Mouse (Mus musculus): ENCODE data around the gene Hist1h3d. TPM values are rescaled to one million over a fixed set of nuclear protein-coding genes. Genes with fewer than 3 reads are reported as not detected.
"Not testable (repeated sequence)": the region's sequence is repeated elsewhere in the genome, so short reads cannot be mapped to it uniquely, and the experiment has no call there.

Gene Hist1h3d
- polyA plus RNA-seq, 1 experiment from 2014 or later, result 4.6 TPM

DNA sequence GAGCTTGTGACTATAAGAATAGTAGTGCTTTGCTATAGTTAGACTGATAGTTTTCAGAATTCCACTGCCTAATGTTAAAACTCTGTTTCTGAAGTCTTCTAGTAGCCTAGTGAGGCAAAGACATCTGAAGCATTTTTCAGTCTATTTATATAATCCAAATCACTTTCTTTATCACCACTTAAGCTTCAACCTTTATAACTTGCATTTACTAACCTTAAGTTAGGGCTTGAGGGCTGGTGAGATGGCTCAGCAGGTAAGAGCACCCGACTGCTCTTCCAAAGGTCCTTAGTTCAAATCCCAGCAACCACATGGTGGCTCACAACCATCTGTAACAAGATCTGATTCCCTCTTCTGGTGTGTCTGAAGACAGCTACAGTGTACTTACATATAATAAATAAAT, 35.7 kb upstream of the Hist1h3d start:
- H3K9me3 ChIP-seq (replicated peaks; ENCODE audit: control insufficient read depth, low read length); H3K4me1 ChIP-seq (ENCODE audit: control insufficient read depth, insufficient read depth, low read length); H3K9ac ChIP-seq (ENCODE audit: low read depth, low read length); H3K27ac ChIP-seq (ENCODE audit: low read depth, low read length); ATAC-seq (replicated peaks; ENCODE audit: insufficient number of reproducible peaks, low FRiP score, low TSS enrichment); H3K36me3 ChIP-seq (ENCODE audit: control insufficient read depth, insufficient read depth, low read length); H3K27me3 ChIP-seq (ENCODE audit: control insufficient read depth, insufficient read depth, low read length); H3K4me2 ChIP-seq; H3K4me3 ChIP-seq (ENCODE audit: low read depth, low read length): not testable (repeated sequence)
- 59% methylated on average over 1 of the region's 1 CpGs for WGBS (ENCODE audit: insufficient replicate concordance)

GRCm38 (mm10) chr13:23541497-23541896, 34.1 kb upstream of the Hist1h3d start:
- no peak for ATAC-seq (replicated peaks; ENCODE audit: insufficient number of reproducible peaks, low FRiP score, low TSS enrichment)
- Histone ChIP-seq H3K9ac (ENCODE audit: low read depth, low read length) (no peak overlapping the region), H3K9me3 (replicated peaks; ENCODE audit: control insufficient read depth, low read length) (no peaks in the 10 kb centered on the region), H3K27me3 (ENCODE audit: control insufficient read depth, insufficient read depth, low read length) (no peaks in the 10 kb centered on the region), H3K4me3 (ENCODE audit: low read depth, low read length) (no peak overlapping the region), H3K27ac (ENCODE audit: low read depth, low read length) (no peak overlapping the region), H3K36me3 (ENCODE audit: control insufficient read depth, insufficient read depth, low read length) (no peaks in the 10 kb centered on the region), H3K4me1 (ENCODE audit: control insufficient read depth, insufficient read depth, low read length) (0 out of 2 replicates have a peak, but pooled peaks cover under 1% of the 10 kb centered on the region), H3K4me2 (no peak overlapping the region)
- WGBS (ENCODE audit: insufficient replicate concordance), result 90% methylated on average over 3 of the region's 3 CpGs

DNA sequence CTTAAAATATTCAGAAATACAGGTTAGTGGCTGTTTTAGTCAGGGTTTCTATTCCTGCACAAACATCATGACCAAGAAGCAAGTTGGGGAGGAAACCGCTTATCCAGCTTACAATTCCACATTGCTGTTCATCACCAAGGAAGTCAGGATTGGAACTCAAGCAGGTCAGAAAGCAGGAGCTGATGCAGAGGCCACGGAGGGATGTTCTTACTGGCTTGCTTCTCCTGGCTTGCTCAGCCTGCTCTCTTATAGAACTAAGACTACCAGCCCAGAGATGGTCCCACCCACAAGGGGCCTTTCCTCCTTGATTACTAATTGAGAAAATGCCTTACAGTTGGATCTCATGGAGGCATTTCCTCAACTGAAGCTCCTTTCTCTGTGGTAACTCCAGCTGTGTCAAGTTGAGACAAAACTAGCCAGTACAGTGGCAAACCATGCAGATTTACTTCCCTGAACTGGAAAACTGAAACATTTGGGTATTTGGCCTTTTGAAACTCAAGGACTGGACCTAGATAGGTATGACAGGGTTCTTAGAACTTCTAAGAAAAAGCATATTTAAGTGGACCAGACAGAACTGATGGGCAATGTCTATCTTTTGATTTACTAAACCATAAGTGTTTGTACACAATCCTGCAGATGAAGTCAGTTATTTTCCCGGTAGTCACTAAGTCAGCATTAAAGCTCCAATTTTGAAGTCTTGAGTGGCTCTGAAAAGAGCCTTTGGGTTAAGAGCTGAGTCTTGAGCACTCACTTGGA, 33.2 kb upstream of the Hist1h3d start:
- H3K4me1 ChIP-seq (ENCODE audit: control insufficient read depth, insufficient read depth, low read length); H3K9me3 ChIP-seq (replicated peaks; ENCODE audit: control insufficient read depth, low read length); H3K36me3 ChIP-seq (ENCODE audit: control insufficient read depth, insufficient read depth, low read length); H3K27me3 ChIP-seq (ENCODE audit: control insufficient read depth, insufficient read depth, low read length); ATAC-seq (replicated peaks; ENCODE audit: insufficient number of reproducible peaks, low FRiP score, low TSS enrichment): not testable (repeated sequence)
- 7% methylated on average over 3 of the region's 3 CpGs for WGBS (ENCODE audit: insufficient replicate concordance)
- Histone ChIP-seq H3K4me3 (ENCODE audit: low read depth, low read length) (peak overlapping the region; percentile 50), H3K9ac (ENCODE audit: low read depth, low read length) (peak overlapping the region; percentile 64), H3K27ac (ENCODE audit: low read depth, low read length) (peak overlapping the region; percentile 74), H3K4me2 (peak overlapping the region; percentile 64)

GRCm38 (mm10) chr13:23542999-23543607, 32.5 kb upstream of the Hist1h3d start, which contains the start of gene Hist1h2bh:
Gene Hist1h2bh, minus strand, starts transcription at chr13:23543392.
- H3K4me2 ChIP-seq, result peak within 1 kb of the TSS; percentile 80
- H3K9ac ChIP-seq (ENCODE audit: low read depth, low read length), result peak within 1 kb of the TSS; percentile 64
- H3K27ac ChIP-seq (ENCODE audit: low read depth, low read length), result peak within 1 kb of the TSS; percentile 96
- H3K36me3 ChIP-seq (ENCODE audit: control insufficient read depth, insufficient read depth, low read length); H3K9me3 ChIP-seq (replicated peaks; ENCODE audit: control insufficient read depth, low read length); H3K27me3 ChIP-seq (ENCODE audit: control insufficient read depth, insufficient read depth, low read length); H3K4me1 ChIP-seq (ENCODE audit: control insufficient read depth, insufficient read depth, low read length): not testable (repeated sequence)
- H3K4me3 ChIP-seq (ENCODE audit: low read depth, low read length), result peak within 1 kb of the TSS; percentile 51
- peak; percentile 89 for ATAC-seq (replicated peaks; ENCODE audit: insufficient number of reproducible peaks, low FRiP score, low TSS enrichment)
- under 1% methylated on average over 25 of the region's 42 CpGs for WGBS (ENCODE audit: insufficient replicate concordance)

DNA sequence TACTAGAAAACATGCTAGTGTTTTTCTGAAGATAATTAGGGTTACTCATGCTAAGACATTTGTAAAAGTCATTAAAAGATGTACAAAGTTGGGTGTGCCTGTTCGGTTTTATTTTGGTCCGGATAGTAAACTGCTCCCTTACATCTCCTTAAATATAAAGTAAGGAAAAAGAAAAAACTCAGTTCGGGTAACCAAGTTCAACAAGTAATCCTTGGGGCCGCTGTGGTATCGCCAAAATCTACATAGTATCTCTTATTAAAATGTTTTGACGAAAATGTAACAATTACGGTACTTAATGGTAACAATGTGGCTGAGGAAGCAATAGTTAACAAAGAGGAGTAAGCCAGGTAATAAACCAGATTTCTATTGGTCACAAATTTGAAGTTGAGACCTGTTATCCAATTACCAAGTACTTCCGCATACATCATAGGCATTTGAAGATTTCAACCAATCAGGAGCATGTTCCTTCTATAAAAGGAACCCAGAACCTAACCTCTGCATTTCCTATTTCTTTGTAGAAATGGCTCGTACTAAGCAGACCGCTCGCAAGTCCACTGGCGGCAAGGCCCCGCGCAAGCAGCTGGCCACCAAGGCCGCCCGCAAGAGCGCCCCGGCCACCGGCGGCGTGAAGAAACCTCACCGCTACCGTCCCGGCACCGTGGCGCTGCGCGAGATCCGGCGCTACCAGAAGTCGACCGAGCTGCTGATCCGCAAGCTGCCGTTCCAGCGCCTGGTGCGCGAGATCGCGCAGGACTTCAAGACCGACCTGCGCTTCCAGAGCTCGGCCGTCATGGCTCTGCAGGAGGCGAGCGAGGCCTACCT, 31.4 kb upstream of the Hist1h3d start, which contains the start of gene Hist1h3f:
TSS of gene Hist1h3f (plus strand) at position 88 of the 822 bp plus-strand sequence.
- Histone ChIP-seq H3K9me3 (replicated peaks; ENCODE audit: control insufficient read depth, low read length) (no peaks in the 10 kb centered on the region), H3K36me3 (ENCODE audit: control insufficient read depth, insufficient read depth, low read length) (no peaks in the 10 kb centered on the region), H3K4me2 (peak within 1 kb of the TSS; percentile 80), H3K4me1 (ENCODE audit: control insufficient read depth, insufficient read depth, low read length) (no peaks in the 10 kb centered on the region), H3K4me3 (ENCODE audit: low read depth, low read length) (peak within 1 kb of the TSS; percentile 51), H3K9ac (ENCODE audit: low read depth, low read length) (peak within 1 kb of the TSS; percentile 71), H3K27me3 (ENCODE audit: control insufficient read depth, insufficient read depth, low read length) (no peaks in the 10 kb centered on the region), H3K27ac (ENCODE audit: low read depth, low read length) (peak within 1 kb of the TSS; percentile 96)
- peak; percentile 95 for ATAC-seq (replicated peaks; ENCODE audit: insufficient number of reproducible peaks, low FRiP score, low TSS enrichment)
- under 1% methylated on average over 30 of the region's 45 CpGs for WGBS (ENCODE audit: insufficient replicate concordance)

DNA sequence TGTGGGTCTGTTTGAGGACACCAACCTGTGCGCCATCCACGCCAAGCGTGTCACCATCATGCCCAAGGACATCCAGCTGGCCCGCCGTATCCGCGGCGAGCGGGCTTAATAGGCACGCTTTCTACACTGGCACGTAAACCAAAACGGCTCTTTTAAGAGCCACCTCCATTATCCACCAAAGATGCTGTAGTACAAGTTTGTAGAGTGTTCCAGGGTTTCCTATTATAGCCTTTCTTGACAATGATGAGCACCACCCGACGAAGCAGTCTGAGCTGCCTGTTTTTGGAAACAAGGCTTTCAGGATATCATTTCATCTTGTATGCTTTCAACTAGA, 30.8 kb upstream of the Hist1h3d start:
- ATAC-seq (replicated peaks; ENCODE audit: insufficient number of reproducible peaks, low FRiP score, low TSS enrichment), result not testable (repeated sequence)

GRCm38 (mm10) chr13:23546694-23547093, 28.9 kb upstream of the Hist1h3d start:
- no peaks in the 10 kb centered on the region for H3K4me1 ChIP-seq (ENCODE audit: control insufficient read depth, insufficient read depth, low read length)
- H3K9me3 ChIP-seq (replicated peaks; ENCODE audit: control insufficient read depth, low read length), result no peaks in the 10 kb centered on the region
- WGBS (ENCODE audit: insufficient replicate concordance), result 62% methylated on average over 5 of the region's 5 CpGs
- no peak overlapping the region for H3K27ac ChIP-seq (ENCODE audit: low read depth, low read length)
- no peak for ATAC-seq (replicated peaks; ENCODE audit: insufficient number of reproducible peaks, low FRiP score, low TSS enrichment)
- no peak overlapping the region for H3K4me2 ChIP-seq
- H3K9ac ChIP-seq (ENCODE audit: low read depth, low read length), result no peak overlapping the region
- no peak overlapping the region for H3K4me3 ChIP-seq (ENCODE audit: low read depth, low read length)
- no peaks in the 10 kb centered on the region for H3K27me3 ChIP-seq (ENCODE audit: control insufficient read depth, insufficient read depth, low read length)
- H3K36me3 ChIP-seq (ENCODE audit: control insufficient read depth, insufficient read depth, low read length), result no peaks in the 10 kb centered on the region

More for the DNA sequence above, 30.8 kb upstream of the Hist1h3d start:
- not testable (repeated sequence) for H3K27me3 ChIP-seq (ENCODE audit: control insufficient read depth, insufficient read depth, low read length); H3K4me1 ChIP-seq (ENCODE audit: control insufficient read depth, insufficient read depth, low read length); H3K9me3 ChIP-seq (replicated peaks; ENCODE audit: control insufficient read depth, low read length); H3K36me3 ChIP-seq (ENCODE audit: control insufficient read depth, insufficient read depth, low read length); H3K9ac ChIP-seq (ENCODE audit: low read depth, low read length)
- peak overlapping the region; percentile 80 for H3K4me2 ChIP-seq
- H3K4me3 ChIP-seq (ENCODE audit: low read depth, low read length), result peak overlapping the region; percentile 51
- WGBS (ENCODE audit: insufficient replicate concordance), result 0% methylated on average over 11 of the region's 14 CpGs
- peak overlapping the region; percentile 57; the same call in 1 of the 2 replicates for H3K27ac ChIP-seq (ENCODE audit: low read depth, low read length)

GRCm38 (mm10) chr13:23550761-23551145, 24.8 kb upstream of the Hist1h3d start:
- 11% methylated on average over 3 of the region's 3 CpGs for WGBS (ENCODE audit: insufficient replicate concordance)

More at GRCm38 (mm10) chr13:23550761-23551145, 24.8 kb upstream of the Hist1h3d start:
- Histone ChIP-seq H3K4me2 (peak overlapping the region; percentile 71), H3K9ac (ENCODE audit: low read depth, low read length) (peak overlapping the region; percentile 77), H3K27me3 (ENCODE audit: control insufficient read depth, insufficient read depth, low read length) (no peaks in the 10 kb centered on the region), H3K4me1 (ENCODE audit: control insufficient read depth, insufficient read depth, low read length) (peaks cover 7% of the 10 kb centered on the region; the same call in 1 of the 2 replicates), H3K36me3 (ENCODE audit: control insufficient read depth, insufficient read depth, low read length) (no peaks in the 10 kb centered on the region), H3K4me3 (ENCODE audit: low read depth, low read length) (peak overlapping the region; percentile 47), H3K27ac (ENCODE audit: low read depth, low read length) (peak overlapping the region; percentile 89), H3K9me3 (replicated peaks; ENCODE audit: control insufficient read depth, low read length) (no peaks in the 10 kb centered on the region)
- no peak for ATAC-seq (replicated peaks; ENCODE audit: insufficient number of reproducible peaks, low FRiP score, low TSS enrichment)

Measured in heart, embryonic 11.5 days (tissue).